Mouse (Mus musculus) intestine, embryonic 16.5 days (tissue): ENCODE measurements around the gene Epas1. TPM values are rescaled to one million over a fixed set of nuclear protein-coding genes. Genes with fewer than 3 reads are reported as not detected.

Source experiments
- ATAC-seq: fragments of 200-750 bp; cut with Nextera tagmentation; 2 replicates; pipeline ENCODE4 v1.8.0; 2017; ENCODE audit warnings: moderate TSS enrichment, moderate library complexity
- H3K27ac ChIP-seq: fragments of 300-500 bp; sonication (generic); 2 replicates; pipeline ENCODE4 v1.5.1; 2014; ENCODE audit warnings: mild to moderate bottlenecking, low read length
- H3K27me3 ChIP-seq: fragments of 300-500 bp; sonication (generic); replicated peaks from 2 replicates; pipeline ENCODE4 v1.6.1; 2014; ENCODE audit warnings: low read length, control low read depth, mixed read lengths; ENCODE audit not compliant: control insufficient read depth, insufficient read depth
- H3K36me3 ChIP-seq: fragments of 300-500 bp; sonication (generic); 2 replicates; pipeline ENCODE4 v1.6.1; 2014; ENCODE audit warnings: low read length, control low read depth; ENCODE audit not compliant: control insufficient read depth, insufficient read depth
- H3K4me1 ChIP-seq: fragments of 300-500 bp; sonication (generic); 2 replicates; pipeline ENCODE4 v1.6.1; 2014; ENCODE audit warnings: low read length, control low read depth, mixed read lengths; ENCODE audit not compliant: control insufficient read depth, insufficient read depth
- H3K4me2 ChIP-seq: fragments of 300-500 bp; sonication (generic); 2 replicates; pipeline ENCODE4 v1.6.1; 2014; ENCODE audit warnings: low read depth, low read length, control low read depth
- H3K4me3 ChIP-seq: fragments of 300-500 bp; sonication (generic); 2 replicates; pipeline ENCODE4 v1.5.1; 2014; ENCODE audit warnings: mild to moderate bottlenecking, low read length
- H3K9ac ChIP-seq: fragments of 300-500 bp; sonication (generic); 2 replicates; pipeline ENCODE4 v1.6.1; 2014; ENCODE audit warnings: low read depth, low read length
- H3K9me3 ChIP-seq: fragments of 300-500 bp; sonication (generic); 2 replicates; pipeline ENCODE4 v1.6.1; 2016; ENCODE audit warnings: low read length, control low read depth; ENCODE audit not compliant: control insufficient read depth
- WGBS: fragments of 180-500 bp; shearing (Covaris S2); extraction: QIAGEN DNeasy Blood & Tissue Kit; methylation state at CpG from one replicate; pipeline ENCODE4 v1.1.7; 2014; 5-methylcytosine and 5-hydroxymethylcytosine counted together
- polyA plus RNA-seq: library from polyadenylated mRNA; unstranded; fragments of >200 nt; fragmentation: Nextera tagmentation; extraction: Ambion mirVana; gene quantifications from 2 replicates; pipeline ENCODE4 v1.2.1, GENCODE M21; 2015

The Epas1 gene
- polyA plus RNA-seq = 4.0 and 4.7 TPM in 2 replicates

DNA sequence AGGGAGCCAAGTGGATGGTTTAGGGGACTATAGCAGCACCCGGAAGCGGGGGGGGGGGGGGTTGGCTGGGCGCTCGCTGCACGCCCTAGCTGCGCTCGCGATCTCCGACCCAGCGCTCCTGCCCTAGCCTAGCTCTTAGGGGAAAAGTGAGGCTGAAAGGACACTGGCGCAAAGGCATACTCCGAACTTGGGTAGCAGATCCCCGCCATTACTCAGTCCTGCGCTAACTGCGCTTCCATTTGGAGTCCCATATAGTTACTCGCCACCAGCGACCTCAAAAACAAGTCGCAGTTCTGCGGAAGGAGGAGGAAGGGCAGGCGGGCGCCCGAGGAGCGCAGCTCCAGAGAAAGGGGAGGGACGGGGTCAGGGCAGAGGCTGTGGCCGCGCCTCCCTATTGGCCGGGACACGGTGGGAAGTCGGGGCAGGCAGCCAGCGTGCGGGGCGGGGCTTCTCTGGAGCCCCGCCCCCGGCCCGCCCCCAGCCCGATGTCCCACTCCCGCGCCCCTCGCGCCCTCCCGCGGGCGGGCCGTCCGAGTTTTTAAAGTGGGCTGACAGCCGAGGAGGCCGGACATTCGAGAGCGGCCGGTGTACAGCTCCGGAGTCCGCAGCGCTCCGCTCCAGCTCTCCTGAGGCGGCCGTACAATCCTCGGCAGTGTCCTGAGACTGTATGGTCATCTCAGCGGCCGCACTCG is at the start of gene Epas1:
Epas1 (plus strand) TSS at position 571 of the 692 bp plus-strand sequence.
- H3K9me3 ChIP-seq = no peaks in the 10 kb centered on the region
- H3K9ac ChIP-seq = peak within 1 kb of the TSS; percentile 64
- WGBS = under 1% methylated on average over 59 of the region's 60 CpGs
- H3K4me2 ChIP-seq = peak within 1 kb of the TSS; percentile 91
- peaks cover 12% of the 10 kb centered on the region; the same call in 1 of the 2 replicates for H3K4me1 ChIP-seq
- peak; percentile 98 for ATAC-seq
- peak within 1 kb of the TSS; percentile 61 for H3K4me3 ChIP-seq
- no peaks in the 10 kb centered on the region for H3K36me3 ChIP-seq
- peaks cover 23% of the 10 kb centered on the region for H3K27me3 ChIP-seq
- H3K27ac ChIP-seq = peak within 1 kb of the TSS; percentile 39; the same call in 1 of the 2 replicates

DNA sequence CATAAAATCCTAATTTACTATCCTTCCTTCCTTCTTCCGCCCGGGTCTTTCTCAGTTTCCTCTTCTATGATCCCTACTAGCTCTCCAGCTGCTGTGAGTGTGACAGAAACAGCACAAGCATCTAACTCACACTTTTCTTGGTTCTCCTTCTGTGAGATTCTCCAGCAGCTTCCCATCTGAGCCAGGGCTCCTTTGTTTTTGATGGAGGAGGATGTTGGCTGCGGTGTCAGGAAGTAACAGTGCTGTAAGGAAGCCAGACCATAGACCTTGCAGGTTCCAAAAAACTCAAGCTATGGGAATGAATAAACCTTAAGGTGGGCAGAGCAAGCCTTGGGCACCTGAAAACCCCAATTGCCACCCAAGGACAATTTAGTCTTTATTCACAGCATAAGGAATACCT is 48.3 kb upstream of the Epas1 start:
- 82% methylated on average over 3 of the region's 3 CpGs for WGBS
- Histone ChIP-seq H3K36me3 (no peaks in the 10 kb centered on the region), H3K27me3 (no peaks in the 10 kb centered on the region)

GRCm38 (mm10) chr17:86706467-86706866 is 47.0 kb upstream of the Epas1 start:
- no peak overlapping the region for H3K27ac ChIP-seq
- WGBS = 75% methylated on average over 1 of the region's 1 CpGs

More for the DNA sequence above, 48.3 kb upstream of the Epas1 start:
- Histone ChIP-seq H3K9me3 (no peaks in the 10 kb centered on the region), H3K9ac (no peak overlapping the region), H3K27ac (no peak overlapping the region), H3K4me3 (no peak overlapping the region), H3K4me1 (no peaks in the 10 kb centered on the region), H3K4me2 (no peak overlapping the region)
- ATAC-seq = no peak

GRCm38 (mm10) chr17:86709803-86710202 is 43.7 kb upstream of the Epas1 start:
- no peak for ATAC-seq
- WGBS = 83% methylated on average over 8 of the region's 8 CpGs
- Histone ChIP-seq H3K9me3 (no peaks in the 10 kb centered on the region), H3K9ac (no peak overlapping the region), H3K4me2 (no peak overlapping the region), H3K27ac (no peak overlapping the region), H3K27me3 (no peaks in the 10 kb centered on the region), H3K4me1 (peaks cover 7% of the 10 kb centered on the region; the same call in 1 of the 2 replicates), H3K4me3 (no peak overlapping the region), H3K36me3 (no peaks in the 10 kb centered on the region)

More at GRCm38 (mm10) chr17:86706467-86706866, 47.0 kb upstream of the Epas1 start:
- no peaks in the 10 kb centered on the region for H3K9me3 ChIP-seq
- H3K9ac ChIP-seq = no peak overlapping the region
- no peak for ATAC-seq
- no peak overlapping the region for H3K4me3 ChIP-seq
- H3K36me3 ChIP-seq = no peaks in the 10 kb centered on the region
- H3K4me1 ChIP-seq = no peaks in the 10 kb centered on the region
- no peaks in the 10 kb centered on the region for H3K27me3 ChIP-seq
- H3K4me2 ChIP-seq = no peak overlapping the region

DNA sequence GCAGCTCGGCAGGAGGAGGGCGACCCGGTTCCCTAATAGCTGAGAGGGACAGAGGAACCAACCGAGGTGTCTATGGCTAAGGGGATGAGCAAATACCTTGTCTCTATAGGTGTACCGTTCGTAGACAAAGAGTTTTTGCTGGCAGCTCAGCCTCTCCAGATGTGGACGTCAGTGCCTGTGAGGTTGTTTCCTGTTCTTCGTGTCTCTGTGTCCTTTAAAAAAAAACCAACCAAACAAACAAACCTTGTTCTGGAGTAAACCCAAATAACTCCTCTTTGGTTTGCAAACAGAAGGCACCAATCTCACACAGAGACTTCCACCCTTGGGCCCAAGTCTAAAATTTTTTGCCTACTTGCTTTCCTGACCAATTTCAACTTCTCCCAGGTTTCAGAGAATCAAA is 43.1 kb upstream of the Epas1 start:
- Histone ChIP-seq H3K36me3 (no peaks in the 10 kb centered on the region), H3K27me3 (no peaks in the 10 kb centered on the region), H3K4me3 (no peak overlapping the region), H3K9me3 (no peaks in the 10 kb centered on the region), H3K4me2 (no peak overlapping the region), H3K9ac (no peak overlapping the region), H3K27ac (no peak overlapping the region), H3K4me1 (peaks cover 7% of the 10 kb centered on the region; the same call in 1 of the 2 replicates)
- 71% methylated on average over 8 of the region's 8 CpGs for WGBS
- ATAC-seq = no peak

DNA sequence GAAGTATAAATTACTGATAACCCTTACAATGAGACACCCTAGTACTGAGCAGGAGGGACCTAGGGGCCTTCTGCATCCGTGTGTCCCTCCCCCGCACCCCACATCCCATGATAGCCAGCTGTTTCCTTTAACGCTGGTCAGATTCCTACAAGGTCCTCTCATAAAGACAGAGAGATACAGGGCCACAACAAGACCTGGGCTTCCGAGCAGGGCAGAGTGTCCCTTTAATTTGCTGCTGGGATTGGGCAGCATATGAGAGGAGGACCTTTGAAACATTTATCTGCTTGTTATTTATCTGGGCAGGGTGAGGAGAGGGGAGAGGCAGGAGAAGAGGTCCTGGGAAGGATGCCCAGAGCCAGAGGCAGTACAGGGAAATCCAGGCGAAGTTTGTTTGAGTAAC is 41.6 kb upstream of the Epas1 start:
- WGBS = 36% methylated on average over 5 of the region's 5 CpGs
- Histone ChIP-seq H3K36me3 (no peaks in the 10 kb centered on the region), H3K4me3 (no peak overlapping the region), H3K4me2 (no peak overlapping the region), H3K27me3 (no peaks in the 10 kb centered on the region), H3K9ac (no peak overlapping the region), H3K9me3 (no peaks in the 10 kb centered on the region), H3K4me1 (peaks cover 7% of the 10 kb centered on the region; the same call in 1 of the 2 replicates), H3K27ac (no peak overlapping the region)
- ATAC-seq = no peak

- Histone ChIP-seq H3K4me3 (no peak overlapping the region), H3K9me3 (no peaks in the 10 kb centered on the region), H3K27me3 (no peaks in the 10 kb centered on the region), H3K4me1 (peaks cover 7% of the 10 kb centered on the region; the same call in 1 of the 2 replicates), H3K36me3 (no peaks in the 10 kb centered on the region), H3K9ac (no peak overlapping the region), H3K27ac (no peak overlapping the region), H3K4me2 (no peak overlapping the region)
- 87% methylated on average over 8 of the region's 8 CpGs for WGBS
- ATAC-seq = no peak
Observed at GRCm38 (mm10) chr17:86712601-86713000, 40.9 kb upstream of the Epas1 start.

DNA sequence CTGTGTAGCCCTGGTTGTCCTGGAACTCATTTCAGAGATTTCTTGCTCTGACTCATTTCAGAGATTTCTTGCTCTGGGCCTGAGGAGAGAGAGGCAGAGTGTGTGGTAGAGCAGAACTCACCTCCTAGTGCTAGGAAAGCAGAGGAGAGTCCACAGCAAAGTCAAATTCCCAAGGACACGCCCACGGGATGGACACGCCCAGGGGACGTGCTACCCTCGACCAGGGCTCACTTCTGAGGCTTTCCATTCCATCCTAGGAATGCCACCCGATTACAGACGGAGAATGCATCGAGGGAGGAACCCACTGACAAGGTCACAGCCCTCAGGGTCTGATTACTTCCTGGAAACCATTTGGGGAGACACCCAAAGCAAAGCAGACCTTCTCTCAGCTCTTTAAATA is 39.9 kb upstream of the Epas1 start:
- H3K27me3 ChIP-seq = no peaks in the 10 kb centered on the region
- H3K4me3 ChIP-seq = no peak overlapping the region
- peak; percentile 46; the same call in 1 of the 2 replicates for ATAC-seq
- no peaks in the 10 kb centered on the region for H3K9me3 ChIP-seq
- H3K4me1 ChIP-seq = peaks cover 7% of the 10 kb centered on the region; the same call in 1 of the 2 replicates
- no peak overlapping the region for H3K9ac ChIP-seq
- no peak overlapping the region for H3K4me2 ChIP-seq
- WGBS = 10% methylated on average over 8 of the region's 8 CpGs
- no peak overlapping the region for H3K27ac ChIP-seq
- no peaks in the 10 kb centered on the region for H3K36me3 ChIP-seq

DNA sequence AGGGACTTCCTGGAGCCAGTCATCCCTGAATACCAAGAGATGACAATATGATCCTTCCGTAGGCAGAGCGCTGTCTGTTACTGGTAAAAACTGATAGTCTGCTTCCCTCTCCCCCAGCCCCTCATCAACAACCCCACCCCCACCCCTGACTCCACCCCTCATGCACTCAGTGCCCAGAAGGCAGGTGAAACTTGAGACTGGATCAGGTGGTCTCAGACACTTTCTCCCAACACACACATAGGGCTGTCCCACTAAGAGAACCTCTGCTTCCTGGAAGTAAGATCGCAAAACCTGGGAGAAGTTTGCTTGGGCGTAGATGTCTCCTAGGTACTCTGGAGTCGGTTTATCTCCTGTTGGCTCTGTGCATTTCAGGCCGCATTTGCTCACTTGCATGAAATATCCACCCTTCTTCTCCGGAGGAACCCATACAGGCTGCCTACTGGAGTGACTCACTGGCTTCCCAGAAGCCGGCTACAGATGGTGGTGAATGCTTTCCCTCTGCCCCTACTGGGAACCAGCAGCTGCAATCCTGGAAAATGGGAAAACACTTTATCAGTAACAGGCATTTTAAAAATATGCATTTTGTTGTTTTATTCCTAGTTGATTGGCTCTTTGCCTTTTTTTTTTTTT is 28.6 kb upstream of the Epas1 start:
- 61% methylated on average over 8 of the region's 8 CpGs for WGBS
- H3K27me3 ChIP-seq = no peaks in the 10 kb centered on the region
- no peak overlapping the region for H3K27ac ChIP-seq
- no peak overlapping the region for H3K4me2 ChIP-seq
- H3K4me1 ChIP-seq = no peaks in the 10 kb centered on the region
- no peak for ATAC-seq
- no peaks in the 10 kb centered on the region for H3K9me3 ChIP-seq
- no peak overlapping the region for H3K9ac ChIP-seq
- H3K4me3 ChIP-seq = no peak overlapping the region
- no peaks in the 10 kb centered on the region for H3K36me3 ChIP-seq
